11 mouse cellular contexts compared by ENCODE assay signal in genomic region chr15:96778321-96778926, GRCm38 (mm10).
A peak's percentile ranks its signal among the peaks of the same experiment; 100 is the strongest.
DNase-seq lines count a peak whose midpoint lies in the region; ATAC-seq and TF ChIP-seq lines count a peak whose summit lies in the region.
"Had no signal": no experiment of that assay in that cellular context is flagged by ENCODE, and none has a peak within 500 bp of the region (broad histone marks: within the 10 kb centered on the region; RNA-seq: fewer than 3 reads in every experiment).

No protein-coding gene starts in this region.

- no peak overlapping the region for H3K4me3 ChIP-seq in lung, embryonic 14.5 days (ENCODE audit: low read depth, low read length)
- H3K4me3 ChIP-seq in megakaryocyte, embryonic 14.5 days (replicated peaks): peak overlapping the region; percentile 53
- H3K4me3 ChIP-seq: embryonic facial prominence, embryonic 15.5 days; midbrain, embryonic 12.5 days had no signal

- H3K9ac ChIP-seq in lung, embryonic 14.5 days: no peak overlapping the region
- H3K9ac ChIP-seq: embryonic facial prominence, embryonic 15.5 days; midbrain, embryonic 12.5 days had no signal

- 0 out of 2 replicates have a peak, but pooled peaks cover 4% of the 10 kb centered on the region for H3K4me1 ChIP-seq in lung, embryonic 14.5 days (ENCODE audit: insufficient read depth)
- H3K4me1 ChIP-seq in megakaryocyte, embryonic 14.5 days: peaks cover 22% of the 10 kb centered on the region
- H3K4me1 ChIP-seq: embryonic facial prominence, embryonic 15.5 days; midbrain, embryonic 12.5 days had no signal

- H3K4me2 ChIP-seq in lung, embryonic 14.5 days: no peak overlapping the region
- H3K4me2 ChIP-seq: embryonic facial prominence, embryonic 15.5 days; midbrain, embryonic 12.5 days had no signal

- H3K27ac ChIP-seq in lung, embryonic 14.5 days (ENCODE audit: low read depth): peak overlapping the region; percentile 30
- H3K27ac ChIP-seq: embryonic facial prominence, embryonic 15.5 days; midbrain, embryonic 12.5 days had no signal

- H3K9me3 ChIP-seq in lung, embryonic 14.5 days (ENCODE audit: low read depth, low read length): no peaks in the 10 kb centered on the region
- no peaks in the 10 kb centered on the region for H3K9me3 ChIP-seq in megakaryocyte, embryonic 14.5 days
- H3K9me3 ChIP-seq: embryonic facial prominence, embryonic 15.5 days; midbrain, embryonic 12.5 days had no signal

- 79% methylated on average over 15 of the region's 15 CpGs for WGBS in lung, embryonic 14.5 days

- DNase-seq in lung, embryonic 14.5 days: peak; percentile 54
- no peak for DNase-seq in lung, postnatal 25 days (ENCODE audit: low spot score)
- DNase-seq in gastrocnemius, postnatal 25 days: peak; percentile 48
- peak; percentile 84 for DNase-seq in thymus, postnatal 14 days
- DNase-seq in kidney, adult 18-20 months: no peak
- no peak for DNase-seq in layer of hippocampus, postnatal 25 days (ENCODE audit: extremely low spot score in 1 of 2, low spot score in 1 of 2)

- no peak for ATAC-seq in lung, embryonic 14.5 days (ENCODE audit: insufficient read depth)
- no peak for ATAC-seq in cerebellum, adult (ENCODE audit: insufficient number of reproducible peaks, low FRiP score, low TSS enrichment)

- no peak for TF ChIP-seq CTCF in lung, embryonic 14.5 days (IDR thresholded peaks at IDR 0.05; ENCODE audit: low read depth)

- H3K36me3 ChIP-seq in lung, embryonic 14.5 days (ENCODE audit: insufficient read depth): no peaks in the 10 kb centered on the region
- H3K36me3 ChIP-seq in megakaryocyte, embryonic 14.5 days (replicated peaks; ENCODE audit: low read length): no peaks in the 10 kb centered on the region
- H3K36me3 ChIP-seq: embryonic facial prominence, embryonic 15.5 days; G1E; midbrain, embryonic 12.5 days had no signal

- H3K27me3 ChIP-seq in lung, embryonic 14.5 days (ENCODE audit: insufficient read depth, low read length): no peaks in the 10 kb centered on the region
- no peaks in the 10 kb centered on the region for H3K27me3 ChIP-seq in megakaryocyte, embryonic 14.5 days (replicated peaks)
- H3K27me3 ChIP-seq: embryonic facial prominence, embryonic 15.5 days; midbrain, embryonic 12.5 days had no signal

Comparison
In these comparisons a context has a peak if more than half of its experiments do, and no peak if none do; other contexts are left out.
1. DNase-seq: peak in lung, embryonic 14.5 days (single experiment), gastrocnemius, postnatal 25 days (single experiment) and thymus, postnatal 14 days (single experiment); none in lung, postnatal 25 days (single experiment), kidney, adult 18-20 months (single experiment) and layer of hippocampus, postnatal 25 days (0 of 2).